Mouse (Mus musculus): ENCODE results near the gene Utrn.

The Utrn gene

DNA sequence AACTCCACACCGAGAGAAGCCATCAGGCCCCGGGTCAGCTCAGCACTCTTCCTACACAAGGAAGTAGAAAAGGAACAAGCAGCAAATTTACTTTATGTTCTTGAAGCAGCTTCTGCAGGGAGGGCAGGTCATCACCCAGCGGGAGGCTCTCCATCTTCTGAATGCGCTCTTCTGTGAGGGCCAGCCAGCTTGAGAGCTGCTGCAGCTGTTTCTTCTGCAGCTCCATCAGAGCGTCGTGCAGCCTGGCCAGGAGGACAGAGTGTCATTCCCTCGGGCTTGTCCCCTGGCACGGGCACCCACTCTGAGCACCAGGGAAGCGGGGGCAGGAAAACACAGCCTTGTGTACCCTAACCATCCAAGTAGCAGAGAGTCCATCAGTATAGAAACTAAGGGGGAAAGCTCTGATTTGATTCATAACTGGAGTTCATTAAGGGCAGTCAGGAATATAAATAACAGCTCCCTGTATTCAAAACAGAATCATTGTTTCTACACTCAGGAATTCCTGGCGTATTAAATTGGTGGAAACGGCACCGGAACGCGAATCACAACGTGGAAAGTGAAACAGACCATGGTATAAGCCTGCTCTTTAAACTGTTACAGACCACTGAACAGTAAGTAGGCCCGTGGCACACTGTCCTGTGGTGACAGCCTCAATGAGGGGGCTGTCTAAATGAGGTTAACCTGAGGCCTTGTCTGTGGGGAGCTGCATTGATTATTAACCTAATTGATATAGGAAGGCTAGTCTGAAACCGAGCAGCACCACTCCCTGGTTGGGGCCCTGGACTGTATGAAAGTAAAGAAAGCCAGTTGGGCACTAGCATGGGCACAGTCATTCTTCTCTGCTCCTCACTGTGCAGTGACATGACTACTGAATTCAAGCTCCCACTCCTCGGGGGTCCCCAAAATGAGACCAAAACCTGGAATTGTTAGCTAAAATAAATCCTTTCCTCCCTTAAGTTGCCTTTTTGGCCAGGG, 132.0 kb downstream of the Utrn start:
- no peak for DNase-seq (ENCODE audit: low spot score in 2 of 2)

DNA sequence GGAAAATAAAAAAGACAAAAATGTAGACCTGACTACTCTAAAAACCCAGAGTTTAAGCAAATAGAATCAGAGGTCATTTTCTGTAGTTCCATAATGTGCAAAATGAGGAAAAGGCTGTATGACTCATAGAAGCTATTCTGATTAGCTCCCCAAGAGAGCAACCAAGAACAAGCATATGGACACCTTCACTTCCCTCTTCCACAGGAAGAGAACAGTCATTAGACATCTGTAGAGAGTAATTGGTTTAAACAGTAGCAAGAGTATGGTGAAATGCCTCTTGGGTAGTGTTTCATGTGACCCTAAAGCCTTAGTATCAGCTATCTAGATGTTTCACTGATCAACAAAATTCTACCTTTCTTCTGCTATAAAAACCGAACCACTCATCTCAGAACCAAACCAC, 133.5 kb downstream of the Utrn start:
- DNase-seq (ENCODE audit: low spot score in 2 of 2) = no peak

DNA sequence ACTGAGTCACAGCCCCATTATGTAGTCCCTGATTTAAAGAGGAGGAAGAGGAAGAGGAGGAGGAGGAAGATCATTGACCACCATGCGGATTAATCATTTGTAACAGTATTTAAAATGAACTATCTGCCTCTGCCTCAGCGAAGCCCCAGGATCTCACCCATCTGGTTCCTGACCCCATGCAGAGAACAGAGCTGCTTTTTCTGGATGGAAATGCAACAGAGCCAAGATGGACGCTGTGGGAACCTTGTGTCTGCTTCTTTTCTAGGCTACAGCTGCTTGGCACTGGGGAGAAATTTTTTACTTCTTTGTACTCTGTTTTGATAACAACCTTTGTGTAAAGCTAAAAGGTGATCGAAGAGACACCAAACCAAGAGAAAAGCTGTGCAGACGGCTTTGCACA, 137.7 kb downstream of the Utrn start:
- DNase-seq (ENCODE audit: low spot score in 2 of 2) = no peak

DNA sequence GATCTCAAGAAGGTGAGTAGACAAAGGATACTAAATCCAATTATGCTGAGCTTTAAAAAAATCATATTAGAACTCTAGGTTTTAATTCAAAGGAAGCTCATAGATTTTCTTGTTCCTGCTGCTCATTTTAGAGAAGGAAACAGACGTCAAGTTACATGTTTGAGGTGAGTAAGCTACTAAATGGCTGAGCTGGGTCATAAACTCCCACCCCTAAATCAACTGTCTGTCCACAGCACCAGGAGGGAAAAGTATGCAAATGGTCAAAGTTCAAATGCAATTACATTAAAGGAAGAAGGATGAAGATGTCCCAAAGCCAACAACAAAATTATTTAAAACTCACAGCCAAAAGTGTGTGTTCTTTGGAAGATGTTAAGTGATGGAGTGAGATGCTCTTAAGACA, 139.5 kb downstream of the Utrn start:
- DNase-seq (ENCODE audit: low spot score in 2 of 2) = no peak

DNA sequence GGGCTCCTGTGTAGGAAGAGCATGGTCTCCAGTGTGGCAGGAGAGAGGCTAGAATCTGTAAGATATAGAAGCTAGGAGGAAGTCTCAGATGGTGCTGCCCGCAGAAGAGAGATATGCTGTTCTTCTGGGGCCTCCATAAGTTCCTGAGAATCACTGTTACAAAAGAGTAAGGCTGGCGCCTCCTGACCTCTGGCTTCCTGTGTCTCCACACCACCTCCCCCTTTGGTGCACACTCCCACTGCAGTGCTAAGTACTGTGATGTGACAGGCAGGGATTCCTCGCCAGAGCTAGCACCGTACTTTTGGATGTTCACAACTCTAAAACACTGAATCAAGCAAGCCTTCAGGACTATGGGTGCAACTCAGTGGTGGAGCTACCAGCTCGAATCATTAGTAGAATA, 140.1 kb downstream of the Utrn start:
- no peak for DNase-seq (ENCODE audit: low spot score in 2 of 2)

DNA sequence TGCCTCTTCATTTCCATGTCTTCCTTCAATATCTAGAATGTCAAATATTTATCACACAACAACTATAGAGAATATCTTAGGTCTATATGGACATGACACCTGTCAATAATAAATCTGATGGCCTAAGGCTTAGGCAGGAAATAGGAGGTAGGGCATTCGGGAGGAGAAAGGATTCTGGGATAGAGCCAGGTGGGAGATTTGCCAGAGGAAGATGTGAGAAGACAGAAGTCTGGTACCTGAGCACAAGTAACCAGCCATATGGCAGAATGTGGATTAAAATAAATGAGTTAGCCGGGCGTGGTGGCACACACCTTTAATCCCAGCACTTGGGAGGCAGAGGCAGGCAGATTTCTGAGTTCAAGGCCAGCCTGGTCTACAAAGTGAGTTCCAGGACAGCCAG, 141.3 kb downstream of the Utrn start:
- no peak for DNase-seq (ENCODE audit: low spot score in 2 of 2)

DNA sequence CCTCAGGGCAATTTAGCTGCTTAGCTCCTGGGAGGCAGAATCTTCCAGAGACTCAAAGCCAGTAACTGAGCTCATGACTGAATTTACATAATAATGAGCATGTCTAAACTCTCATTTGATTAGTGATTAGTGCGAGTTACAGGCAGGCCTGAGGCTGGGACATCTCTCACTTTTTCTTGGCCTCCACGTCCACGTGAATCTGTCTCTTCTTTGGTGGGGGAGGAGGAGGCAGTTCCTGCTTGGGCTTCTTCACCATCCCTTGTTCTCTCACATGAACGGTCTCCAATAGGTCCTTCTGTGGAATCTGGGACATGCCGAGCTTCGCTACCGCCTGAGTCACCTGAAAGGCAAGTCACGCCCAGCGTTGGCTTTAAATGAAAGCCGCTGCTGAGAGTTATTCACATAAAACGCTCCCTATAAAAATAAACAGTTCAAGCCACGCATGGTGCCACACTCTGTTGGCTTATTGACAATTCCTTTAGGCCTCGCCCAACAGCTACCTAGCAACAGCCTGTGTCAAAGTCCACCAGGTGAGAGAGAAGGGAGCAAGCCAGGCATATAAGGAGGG, 143.0 kb downstream of the Utrn start:
- DNase-seq (ENCODE audit: low spot score in 2 of 2) = no peak

DNA sequence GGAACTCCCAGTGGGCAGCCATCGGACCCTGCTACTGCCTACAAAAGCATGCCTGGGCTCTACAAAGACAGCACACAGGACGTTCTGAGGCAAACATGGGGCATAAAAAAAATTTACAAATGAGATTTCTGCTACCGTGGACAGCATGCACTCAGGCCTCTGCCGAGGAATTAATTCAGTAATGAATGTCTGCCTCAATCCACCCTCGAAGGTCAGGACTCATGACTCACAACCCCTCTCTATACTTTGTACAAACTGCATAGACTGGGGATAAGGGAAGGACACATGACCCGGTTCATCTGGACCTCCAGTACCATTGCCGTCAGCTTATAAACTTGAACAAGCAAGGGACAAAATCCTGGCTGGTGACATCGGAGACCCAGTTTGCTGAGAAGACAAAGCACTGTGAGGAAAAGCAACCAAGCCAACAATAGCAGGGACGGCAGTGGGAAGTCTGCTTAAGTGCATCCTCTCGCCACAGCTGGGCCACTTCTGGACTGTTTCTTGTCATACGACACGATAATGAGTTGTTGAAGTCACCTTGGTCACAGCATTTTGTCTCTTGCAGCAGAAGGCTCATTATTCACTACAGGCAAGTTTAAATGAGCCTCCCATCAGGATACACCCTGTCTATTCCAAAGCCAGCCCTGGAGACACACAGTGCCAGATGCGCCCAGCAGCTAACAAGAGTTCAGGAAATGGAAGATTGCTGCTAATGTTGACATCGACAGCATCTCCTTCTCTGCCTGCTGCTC, 144.7 kb downstream of the Utrn start:
- no peak for DNase-seq (ENCODE audit: low spot score in 2 of 2)

DNA sequence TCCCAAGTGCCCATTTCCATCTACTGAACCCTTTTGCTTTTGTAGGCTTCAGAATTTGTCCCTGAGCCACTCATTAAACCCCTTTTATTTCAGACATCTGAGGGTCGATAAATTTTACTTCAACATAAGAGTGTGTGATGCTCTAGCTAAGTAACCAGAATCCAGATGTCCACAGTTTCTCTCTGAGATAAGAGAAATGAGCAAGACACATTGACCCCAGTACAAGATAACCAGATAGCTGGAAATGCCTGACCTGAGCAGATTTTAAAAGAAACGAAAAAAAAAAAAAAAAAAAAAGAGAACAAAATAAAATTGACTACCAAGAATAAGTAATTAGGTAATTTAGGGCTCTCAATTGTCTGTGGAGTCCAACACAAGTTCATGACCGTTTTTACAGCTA, 145.9 kb downstream of the Utrn start:
- DNase-seq (ENCODE audit: low spot score in 2 of 2) = no peak

DNA sequence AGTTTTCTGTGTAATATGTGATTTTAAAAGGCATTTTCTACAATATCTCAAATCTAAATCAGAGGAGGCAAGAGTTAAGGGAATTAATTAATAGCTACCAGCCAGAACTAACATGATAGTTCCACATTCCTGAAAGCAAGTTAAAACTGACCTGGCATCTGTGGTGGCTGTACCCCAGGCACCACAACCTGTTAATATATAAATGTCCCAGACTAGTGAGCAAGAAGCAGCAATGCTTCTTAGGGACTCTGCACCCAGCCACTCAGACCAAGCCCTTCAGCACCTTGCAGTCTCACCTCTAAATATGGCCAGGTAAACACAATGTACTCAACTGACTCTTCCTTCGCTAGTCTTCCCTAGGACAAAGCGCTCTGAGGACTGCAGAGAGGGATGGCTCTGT, 147.1 kb downstream of the Utrn start:
- no peak for DNase-seq (ENCODE audit: low spot score in 2 of 2)

DNA sequence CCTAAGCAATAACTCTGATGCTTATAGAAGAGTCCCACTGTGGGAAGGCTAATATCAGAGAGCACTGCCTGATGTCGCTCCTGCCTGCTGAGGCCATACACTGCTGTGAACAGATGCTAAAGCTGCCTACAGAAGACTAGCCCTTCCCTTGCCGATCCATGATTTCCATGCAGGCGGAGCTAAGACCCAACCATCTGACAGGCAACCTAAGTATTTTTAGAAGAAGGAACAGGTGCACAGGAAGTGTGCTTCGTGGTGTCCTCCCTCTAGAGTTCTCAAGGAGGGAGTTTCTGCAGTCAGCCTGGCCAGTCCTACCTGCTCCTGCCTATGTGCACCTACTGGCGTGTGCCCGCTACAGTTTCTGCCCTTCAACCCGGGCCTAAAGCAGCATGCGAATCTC, 150.8 kb downstream of the Utrn start:
- no peak for DNase-seq (ENCODE audit: low spot score in 2 of 2)

DNA sequence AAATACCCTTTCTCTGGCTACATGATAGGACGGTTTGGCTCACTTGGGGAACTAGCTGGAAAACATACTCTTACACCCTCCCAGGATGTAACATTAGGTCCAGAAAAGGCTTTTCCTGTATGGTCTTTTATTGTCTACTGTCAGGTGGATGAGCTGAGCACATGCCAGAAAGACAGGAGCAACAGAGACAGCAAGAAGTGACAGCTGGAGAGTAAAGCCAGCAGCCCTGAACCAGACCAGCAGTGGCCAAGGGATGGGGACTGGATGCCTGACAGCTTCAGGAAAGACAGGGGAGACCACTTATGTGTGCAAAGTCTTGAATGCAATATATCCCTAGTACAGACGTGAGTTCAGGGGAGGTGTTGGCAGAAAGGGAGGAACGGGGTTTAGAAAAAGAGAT, 151.8 kb downstream of the Utrn start:
- no peak for DNase-seq (ENCODE audit: low spot score in 2 of 2)

DNA sequence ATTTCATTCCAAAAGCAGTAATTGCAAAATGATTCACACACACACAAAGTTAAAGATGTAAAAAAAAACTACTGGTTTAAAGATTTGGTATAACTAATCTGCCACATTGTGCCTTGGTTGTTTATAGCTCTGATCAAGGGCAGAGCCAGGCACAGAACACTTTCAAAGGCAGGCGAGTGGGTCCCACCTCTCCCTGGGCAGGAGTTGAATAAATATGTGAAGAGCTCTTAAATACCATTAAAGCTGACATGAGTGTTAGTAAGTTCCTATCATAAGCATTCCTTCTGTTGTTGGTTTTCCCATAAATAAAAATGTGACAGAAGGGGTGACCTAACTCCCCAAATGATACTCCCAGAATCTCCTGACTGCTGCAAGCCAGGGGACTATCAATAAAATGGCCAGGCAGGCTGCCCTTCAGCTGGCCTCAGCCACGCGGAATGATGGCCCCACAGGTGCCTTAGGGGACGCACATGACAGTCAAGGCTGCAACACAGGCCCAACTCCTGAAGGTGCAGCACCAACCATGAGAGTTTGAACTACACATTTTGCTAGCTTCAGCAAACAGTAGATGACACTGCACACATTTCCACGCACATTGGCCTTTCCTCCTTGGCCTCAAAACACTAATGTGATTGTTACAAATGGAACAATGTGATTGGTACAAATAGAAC, 152.4 kb downstream of the Utrn start:
- no peak for DNase-seq (ENCODE audit: low spot score in 2 of 2)

DNA sequence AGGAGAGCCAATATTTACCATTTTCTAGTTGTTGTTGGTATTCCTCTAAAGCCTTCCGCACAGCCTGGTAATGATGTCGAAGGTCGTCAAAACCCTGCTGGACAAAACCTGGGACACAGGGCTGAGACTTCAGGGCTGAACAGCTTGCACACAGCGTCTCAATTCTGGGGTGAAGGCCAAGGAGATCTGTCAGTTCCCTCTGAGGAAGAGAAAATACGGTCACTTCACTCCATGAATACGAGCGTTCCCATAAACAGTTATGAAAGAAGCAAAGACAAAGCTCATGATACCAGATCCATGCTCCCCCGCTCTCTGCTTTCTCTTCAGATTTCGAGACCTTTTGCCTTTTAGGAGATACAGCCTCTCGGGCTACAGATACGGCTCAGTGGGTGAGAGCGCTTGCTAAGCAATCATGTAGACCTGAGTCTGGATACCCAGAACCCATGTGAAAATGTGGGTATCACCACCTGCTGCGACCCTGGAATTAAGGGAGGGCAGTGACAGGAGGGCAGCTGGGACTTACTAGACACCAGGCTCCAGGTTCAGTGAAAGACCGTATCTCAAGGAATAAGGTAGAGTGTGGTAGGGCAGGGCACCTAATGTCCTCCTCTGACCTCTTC, 155.8 kb downstream of the Utrn start:
- no peak for DNase-seq (ENCODE audit: low spot score in 2 of 2)

DNA sequence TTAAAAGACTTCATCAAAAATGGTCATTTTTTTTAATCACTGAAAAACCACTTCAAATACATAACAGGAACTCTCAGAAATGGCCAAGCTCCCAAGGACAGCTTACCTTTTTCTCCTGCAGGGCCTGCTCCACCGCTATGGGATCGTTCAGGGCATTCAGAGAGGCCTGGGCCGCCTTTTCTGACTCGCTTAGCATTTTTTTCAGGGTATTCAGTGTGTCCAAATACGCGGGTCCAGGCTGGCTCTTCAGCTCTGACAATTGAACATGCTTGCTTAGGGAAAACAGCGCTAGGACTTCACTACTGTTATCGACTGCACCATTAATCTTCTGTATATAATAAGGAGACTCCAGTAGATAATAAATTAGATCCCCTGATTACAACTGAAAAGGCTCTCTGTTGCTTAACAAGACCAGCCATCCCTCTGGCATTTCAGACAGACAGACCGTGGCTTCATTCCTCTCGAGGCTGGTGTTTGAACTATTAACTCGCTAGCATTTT, 157.8 kb downstream of the Utrn start:
- DNase-seq (ENCODE audit: low spot score in 2 of 2) = no peak

DNA sequence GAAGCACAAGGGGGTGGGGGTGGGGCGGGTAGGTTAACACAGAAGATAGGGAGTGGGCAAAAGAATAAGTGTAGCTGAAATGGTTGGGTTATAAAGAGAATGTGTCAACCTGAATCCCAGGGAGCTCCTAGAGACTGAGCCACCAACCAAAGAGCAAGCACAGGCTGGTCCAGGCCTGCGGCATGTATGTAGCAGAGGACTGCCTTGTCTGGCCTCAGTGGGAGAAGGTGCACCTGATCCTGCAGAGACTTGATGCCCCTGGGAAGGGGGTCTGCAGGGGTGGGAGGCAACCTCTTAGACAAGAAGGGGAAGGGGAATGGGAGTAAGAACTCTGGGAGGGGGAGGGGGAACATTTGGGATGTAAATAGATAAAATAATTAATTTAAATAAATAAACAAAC, 162.6 kb downstream of the Utrn start:
- DNase-seq (ENCODE audit: low spot score in 2 of 2) = no peak

DNA sequence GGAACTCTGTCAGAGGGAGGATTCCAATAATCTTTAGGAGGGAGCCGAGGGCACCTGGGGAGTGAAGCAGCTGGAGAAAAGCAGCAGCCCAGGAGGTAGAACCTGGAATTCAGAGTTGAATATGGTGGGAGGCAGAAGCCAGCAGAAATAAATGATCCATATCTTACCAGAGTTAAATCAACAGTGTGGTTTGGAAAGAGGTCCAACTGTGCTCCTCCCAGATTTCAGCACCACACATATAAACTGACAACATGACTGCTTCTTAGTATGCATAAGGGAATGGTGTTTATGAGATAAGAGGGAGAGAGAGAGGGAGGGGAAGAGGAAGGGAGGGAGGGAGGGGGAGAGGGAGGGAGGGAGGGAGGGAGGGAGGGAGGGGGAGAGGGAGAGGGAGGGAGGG, 163.2 kb downstream of the Utrn start:
- no peak for DNase-seq (ENCODE audit: low spot score in 2 of 2)

DNA sequence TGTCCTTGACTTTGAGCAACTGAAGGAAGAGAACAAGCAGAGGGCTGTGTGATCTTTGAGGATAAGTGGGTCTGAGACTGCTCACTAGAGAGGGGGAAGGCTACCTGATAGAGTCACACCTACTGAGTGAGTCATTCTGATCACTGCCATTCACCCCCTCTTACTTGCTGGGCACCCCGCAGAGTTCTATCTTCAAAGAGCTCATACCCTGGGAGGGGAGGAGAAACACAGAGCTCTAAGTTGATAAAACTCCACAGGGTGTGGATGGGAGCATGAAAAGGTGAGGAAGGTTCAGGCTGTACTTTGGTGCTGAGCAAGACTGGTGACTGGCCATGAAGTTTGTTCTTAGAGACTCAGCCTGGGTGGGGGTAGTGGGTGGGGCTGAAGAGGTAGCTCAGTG, 164.9 kb downstream of the Utrn start:
- DNase-seq (ENCODE audit: low spot score in 2 of 2) = no peak

DNA sequence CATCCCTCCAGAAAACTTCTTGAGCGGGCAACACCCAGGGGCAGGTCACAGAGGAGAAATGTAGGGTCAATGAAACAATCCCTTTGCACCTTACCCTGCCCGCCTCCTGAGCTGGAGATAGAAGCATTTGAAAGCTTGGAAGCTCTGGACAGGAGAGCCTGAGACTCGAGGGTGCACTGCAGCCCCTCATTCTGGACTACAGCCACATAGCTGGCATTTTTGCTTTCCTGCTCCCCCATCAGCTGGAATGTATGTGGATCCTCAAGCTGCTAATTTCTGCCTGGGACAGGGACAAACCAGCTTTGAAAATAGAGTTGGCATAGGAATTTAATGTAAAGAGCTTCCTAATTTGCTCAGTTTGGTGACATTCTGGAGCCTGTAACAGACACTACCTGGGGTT, 165.6 kb downstream of the Utrn start:
- DNase-seq (ENCODE audit: low spot score in 2 of 2) = no peak

DNA sequence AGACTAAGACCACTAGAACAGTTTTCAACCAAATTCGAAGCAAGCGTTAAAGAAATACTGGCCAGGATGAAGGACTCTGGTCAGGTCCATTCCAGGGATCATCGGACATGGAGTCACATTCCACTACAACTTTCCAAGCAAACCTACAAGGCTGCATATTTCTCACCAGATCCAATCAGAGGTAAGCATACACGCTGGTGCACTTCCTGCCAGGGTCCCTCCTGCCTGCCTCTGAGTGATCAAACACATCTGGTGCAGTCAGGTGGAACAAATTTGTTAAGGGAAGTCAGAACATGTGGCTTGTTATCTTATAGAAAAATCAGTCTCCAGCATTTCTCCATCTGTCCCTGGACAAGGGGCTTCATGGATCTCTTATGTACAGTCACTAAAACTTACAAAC, 167.0 kb downstream of the Utrn start:
- DNase-seq (ENCODE audit: low spot score in 2 of 2) = no peak

DNA sequence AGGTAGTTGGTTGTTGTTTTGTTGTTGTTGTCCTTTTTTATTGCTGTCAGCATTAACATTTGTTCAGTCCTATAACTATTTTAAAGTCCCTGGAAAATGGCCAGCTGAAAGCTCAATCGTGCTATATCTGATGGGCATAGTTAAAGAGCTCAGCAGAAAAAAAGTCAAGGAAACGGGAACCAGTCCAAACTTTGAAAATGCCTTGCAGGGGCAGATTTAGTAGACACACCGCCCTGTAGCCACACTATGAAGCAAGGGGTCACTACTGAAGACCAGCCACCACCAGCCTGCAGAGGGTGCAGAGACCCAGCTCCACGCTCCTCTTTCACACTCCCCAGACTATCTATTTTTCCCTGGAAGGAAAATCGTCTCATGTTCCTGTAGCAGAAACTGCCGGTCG, 167.5 kb downstream of the Utrn start:
- DNase-seq (ENCODE audit: low spot score in 2 of 2) = no peak

DNA sequence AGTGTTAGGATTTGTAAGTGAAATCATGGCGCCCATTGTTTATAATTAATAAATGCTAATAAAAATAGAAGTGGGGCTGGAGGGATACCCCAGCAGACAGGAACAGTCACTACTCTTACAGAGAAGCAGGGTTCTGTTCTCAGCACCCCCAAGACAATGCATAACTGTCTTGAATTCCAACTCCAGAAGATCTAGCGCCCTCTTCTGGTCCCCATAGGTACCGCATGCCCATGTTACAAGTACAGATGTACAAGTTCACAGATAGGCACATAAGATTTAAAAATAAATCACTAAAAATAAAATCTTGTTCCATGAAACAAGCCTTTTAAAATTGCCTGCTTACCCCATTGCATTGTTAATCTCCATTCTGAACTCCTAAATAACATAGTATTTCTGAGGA, 168.6 kb downstream of the Utrn start:
- no peak for DNase-seq (ENCODE audit: low spot score in 2 of 2)
